Mouse (Mus musculus) heart, adult 2 months (tissue): ENCODE measurements around the gene Bmpr1a. TPM values are rescaled to one million over a fixed set of nuclear protein-coding genes. Genes with fewer than 3 reads are reported as not detected.

Experiments used
- DNase-seq, 2 experiments: peaks; one replicate each; pipeline ENCODE4 v3.0.0; 2021
- H3K27ac ChIP-seq: fragments of 200-600 bp; 2 replicates; pipeline ENCODE4 v1.8.1; 2022
- H3K27me3 ChIP-seq: fragments of 200-500 bp; 2 replicates; pipeline ENCODE4 v1.6.1; 2012; ENCODE audit warnings: mild to moderate bottlenecking, low read length, inconsistent platforms, mixed read lengths; ENCODE audit not compliant: control insufficient read depth, insufficient read depth
- H3K36me3 ChIP-seq: fragments of 200-500 bp; 2 replicates; pipeline ENCODE4 v1.6.1; 2012; ENCODE audit warnings: low read length, inconsistent platforms; ENCODE audit not compliant: control insufficient read depth, insufficient read depth
- H3K4me1 ChIP-seq: fragments of 200-500 bp; 2 replicates; pipeline ENCODE4 v1.6.1; 2011; ENCODE audit warnings: low read length; ENCODE audit not compliant: control insufficient read depth, insufficient read depth
- H3K4me3 ChIP-seq: fragments of 200-600 bp; 2 replicates; pipeline ENCODE4 v1.8.1; 2022
- H3K79me2 ChIP-seq: fragments of 200-500 bp; replicated peaks from 2 replicates; pipeline ENCODE4 v1.6.1; 2012; ENCODE audit warnings: mild to moderate bottlenecking, inconsistent platforms, low read length, moderate library complexity, mixed read lengths; ENCODE audit not compliant: control insufficient read depth, insufficient read depth
- H3K9ac ChIP-seq: fragments of 200-500 bp; 2 replicates; pipeline ENCODE4 v1.6.1; 2012; ENCODE audit warnings: low read depth, mild to moderate bottlenecking, control low read depth, inconsistent platforms, low read length, mixed read lengths
- CTCF ChIP-seq: fragments of 200-600 bp; IDR thresholded peaks from 2 replicates; pipeline ENCODE4 v1.8.1; 2022; ENCODE audit warnings: antibody characterized with exemption, mild to moderate bottlenecking, moderate library complexity
- EP300 ChIP-seq: fragments of 200-500 bp; IDR thresholded peaks from 2 replicates; pipeline ENCODE4 v1.6.1; 2011; ENCODE audit warnings: low read depth, low read length, control low read depth; ENCODE audit not compliant: insufficient read depth
- POLR2A ChIP-seq: fragments of 200-500 bp; IDR thresholded peaks from 2 replicates; pipeline ENCODE4 v1.6.1; 2011; ENCODE audit warnings: mild to moderate bottlenecking, low read depth, low read length, control low read depth; ENCODE audit not compliant: insufficient read depth
- WGBS: fragments of 180-500 bp; shearing (Covaris S2); methylation state at CpG from one replicate; pipeline ENCODE4 v1.1.7; 2018; 5-methylcytosine and 5-hydroxymethylcytosine counted together
- intact Hi-C: fragments of 180-260 bp; cut with DNase I; formaldehyde crosslinking; loops from one replicate; pipeline ENCODE4 v1.15.1; 2025
- long read RNA-seq: library from polyadenylated mRNA; stranded (forward); transcript quantifications from one replicate; pipeline ENCODE4 v2.0.0, GENCODE M21; 2021
- polyA plus RNA-seq: library from polyadenylated mRNA; depleted of rRNA; stranded (reverse); fragments of >200 nt; gene quantifications from 2 replicates; pipeline ENCODE4 v1.2.3, GENCODE M21; 2012; rRNA removed
- total RNA-seq, 2 experiments: library from RNA; stranded (reverse); gene quantifications; 2 replicates each; pipeline ENCODE4 v1.2.3; 2021

Gene Bmpr1a
- 10 to 100 TPM; 58.4 to 62.5 TPM for total RNA-seq
- 13.8 and 38.2 TPM in 2 replicates for polyA plus RNA-seq
- long read RNA-seq, full-length matches to known transcripts: 6 of 21 reads
- long read RNA-seq, partial matches to known transcripts: 1 of 21 reads
- long read RNA-seq, other reads (novel, unspliced or antisense): 14 of 21 reads

DNA sequence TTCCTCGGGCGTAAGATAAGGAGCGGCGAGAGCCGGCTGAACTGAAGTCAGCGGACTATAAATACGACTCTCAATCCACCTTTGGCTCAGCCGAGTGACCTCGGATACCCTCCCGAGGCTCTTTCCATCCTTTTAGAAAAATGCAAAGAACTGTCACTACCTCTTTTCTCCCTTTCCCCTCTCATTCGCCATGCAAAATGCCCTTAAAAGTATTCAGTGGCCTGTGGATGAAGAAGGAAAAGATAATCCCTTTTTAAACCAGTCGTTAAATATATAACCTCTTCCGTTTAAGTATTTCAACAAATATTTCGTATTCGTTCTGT is at the start of gene Bmpr1a:
Gene Bmpr1a, minus strand, starts transcription at position 17 of the 323 bp plus-strand sequence.
- Histone ChIP-seq H3K36me3 (peaks cover 12% of the 10 kb centered on the region), H3K4me3 (peak within 1 kb of the TSS; percentile 83), H3K27me3 (peaks cover 2% of the 10 kb centered on the region; the same call in 1 of the 2 replicates), H3K79me2 (no peaks in the 10 kb centered on the region), H3K9ac (peak within 1 kb of the TSS; percentile 94), H3K27ac (peak within 1 kb of the TSS; percentile 96), H3K4me1 (peaks cover 7% of the 10 kb centered on the region)
- WGBS: 15% methylated on average over 15 of the region's 15 CpGs
- intact Hi-C loops: loop anchor here (5.0 kb wide), 1 partner anchor 41 kb away; no protein-coding TSS in a partner anchor
- no peak for TF ChIP-seq POLR2A
- TF ChIP-seq CTCF: no peak
- TF ChIP-seq EP300: no peak
- DNase-seq: no peak

DNA sequence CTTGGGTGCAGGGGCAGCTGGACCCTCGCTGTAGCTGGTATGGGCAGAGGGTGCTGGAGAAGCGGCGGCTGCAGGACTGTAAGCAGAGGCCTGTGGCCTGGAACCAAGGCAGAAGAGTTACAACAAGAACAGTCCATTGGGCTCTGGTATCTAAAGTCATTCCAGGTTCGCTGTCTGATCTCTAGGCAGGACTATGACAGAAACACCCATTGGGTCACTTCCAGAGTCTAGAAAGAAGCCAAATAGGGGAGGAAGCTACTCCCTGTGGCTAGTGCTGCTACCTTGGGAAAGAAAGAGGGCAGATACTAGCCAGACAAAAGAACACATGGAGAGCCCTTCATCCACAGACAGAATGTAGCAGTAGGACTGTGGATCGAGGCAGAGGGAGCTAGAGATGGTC is 49.1 kb upstream of the Bmpr1a start:
- TF ChIP-seq POLR2A: no peak
- no peak for TF ChIP-seq CTCF
- no peak for TF ChIP-seq EP300
- DNase-seq: no peak
- 67% methylated on average over 5 of the region's 5 CpGs for WGBS
- H3K4me3 ChIP-seq: no peak overlapping the region
- peaks cover 12% of the 10 kb centered on the region; the same call in 1 of the 2 replicates for H3K36me3 ChIP-seq
- no peak overlapping the region for H3K9ac ChIP-seq
- no peak overlapping the region; the same call in 1 of the 2 replicates for H3K27ac ChIP-seq
- intact Hi-C loops: no loop called here
- H3K79me2 ChIP-seq: no peaks in the 10 kb centered on the region
- peaks cover 18% of the 10 kb centered on the region for H3K4me1 ChIP-seq
- no peaks in the 10 kb centered on the region for H3K27me3 ChIP-seq

GRCm38 (mm10) chr14:34549004-34549671 is 46.0 kb upstream of the Bmpr1a start:
- peak overlapping the region; percentile 35 for H3K4me3 ChIP-seq

DNA sequence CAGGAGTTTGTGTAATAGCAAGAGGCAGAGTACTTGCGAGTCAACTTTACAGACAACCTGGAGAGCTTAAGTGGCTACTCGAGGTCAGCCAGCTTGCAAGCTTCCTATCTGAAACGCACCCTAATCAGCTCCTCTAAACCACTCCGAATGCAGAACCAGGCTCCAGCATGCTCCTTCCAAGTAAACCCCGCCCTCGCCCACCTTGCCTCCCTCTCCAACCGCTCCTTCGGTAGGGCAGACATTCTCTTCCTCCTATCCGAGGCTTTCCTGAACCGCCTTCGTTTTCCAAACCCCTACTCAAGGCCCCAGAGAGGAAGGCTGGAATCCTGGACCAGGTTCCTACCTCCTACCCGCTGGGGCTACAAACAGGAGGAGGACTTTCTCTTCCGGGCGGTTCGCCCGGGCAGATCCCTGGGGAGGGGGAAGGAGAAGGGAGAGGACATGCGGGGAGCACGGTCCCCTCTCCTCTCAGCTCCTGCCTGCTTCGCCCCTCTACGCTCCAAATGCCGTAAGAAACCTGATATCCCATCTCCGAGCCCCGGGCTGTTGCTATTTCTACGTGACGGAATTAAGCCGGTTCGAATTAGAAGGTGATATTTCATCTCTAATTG is 45.4 kb upstream of the Bmpr1a start:
- H3K79me2 ChIP-seq: no peaks in the 10 kb centered on the region
- no peaks in the 10 kb centered on the region for H3K27me3 ChIP-seq
- WGBS: 6% methylated on average over 27 of the region's 27 CpGs
- DNase-seq: peak; percentile 78 to 79
- TF ChIP-seq POLR2A (peak; percentile 42; the same call in 1 of the 2 replicates), EP300 (peak; percentile 51), CTCF (no peak)
- H3K4me3 ChIP-seq: peak overlapping the region; percentile 35
- peaks cover 17% of the 10 kb centered on the region for H3K36me3 ChIP-seq
- intact Hi-C loops: loop anchor here (1.0 to 2.0 kb wide), 3 partner anchors 44 to 176 kb away; no protein-coding TSS in a partner anchor
- H3K9ac ChIP-seq: peak overlapping the region; percentile 68
- H3K4me1 ChIP-seq: peaks cover 16% of the 10 kb centered on the region
- peak overlapping the region; percentile 84 for H3K27ac ChIP-seq

More at GRCm38 (mm10) chr14:34549004-34549671, 46.0 kb upstream of the Bmpr1a start:
- Histone ChIP-seq H3K79me2 (no peaks in the 10 kb centered on the region), H3K27me3 (no peaks in the 10 kb centered on the region), H3K9ac (peak overlapping the region; percentile 68), H3K4me1 (peaks cover 19% of the 10 kb centered on the region), H3K36me3 (peaks cover 14% of the 10 kb centered on the region), H3K27ac (peak overlapping the region; percentile 84)
- intact Hi-C loops: loop anchor here (1.0 to 2.0 kb wide), 3 partner anchors 44 to 177 kb away; no protein-coding TSS in a partner anchor
- WGBS: 2% methylated on average over 53 of the region's 55 CpGs
- peak; percentile 85 to 86 for DNase-seq
- TF ChIP-seq POLR2A: peak; percentile 5; the same call in 1 of the 2 replicates
- TF ChIP-seq EP300: peak; percentile 21; the same call in 1 of the 2 replicates
- peak; percentile 97 for TF ChIP-seq CTCF

DNA sequence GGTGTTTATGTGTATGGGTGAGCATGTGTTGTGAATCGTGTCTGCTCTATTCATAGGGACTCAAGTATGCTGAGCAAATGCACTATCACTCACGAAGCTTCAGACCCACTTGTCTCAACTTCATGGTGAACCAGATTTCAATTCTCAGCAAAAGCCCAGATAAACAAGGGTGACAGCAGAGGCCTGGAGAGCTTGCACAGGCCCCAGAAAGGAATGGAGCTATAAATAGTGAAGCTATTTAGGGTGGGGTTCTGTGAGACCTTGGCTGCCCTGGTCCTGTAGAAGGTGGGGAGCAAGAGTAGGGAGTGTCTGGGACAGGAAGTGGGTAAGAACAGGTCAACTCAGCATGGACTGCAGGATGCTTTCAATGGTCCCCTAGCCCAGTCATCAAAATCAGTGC is 41.4 kb upstream of the Bmpr1a start:
- Histone ChIP-seq H3K4me1 (peaks cover 14% of the 10 kb centered on the region), H3K27me3 (no peaks in the 10 kb centered on the region), H3K9ac (no peak overlapping the region), H3K4me3 (no peak overlapping the region), H3K79me2 (no peaks in the 10 kb centered on the region), H3K36me3 (peaks cover 30% of the 10 kb centered on the region), H3K27ac (peak overlapping the region; percentile 93)
- TF ChIP-seq POLR2A: peak; percentile 40; the same call in 1 of the 2 replicates
- TF ChIP-seq EP300: peak; percentile 70
- TF ChIP-seq CTCF: no peak
- DNase-seq: peak in 1 of 2 experiments; percentile 53
- 41% methylated on average over 2 of the region's 2 CpGs for whole genome bisulfite sequencing
- intact Hi-C loops: no loop called here
